In the genomic region with DNA sequence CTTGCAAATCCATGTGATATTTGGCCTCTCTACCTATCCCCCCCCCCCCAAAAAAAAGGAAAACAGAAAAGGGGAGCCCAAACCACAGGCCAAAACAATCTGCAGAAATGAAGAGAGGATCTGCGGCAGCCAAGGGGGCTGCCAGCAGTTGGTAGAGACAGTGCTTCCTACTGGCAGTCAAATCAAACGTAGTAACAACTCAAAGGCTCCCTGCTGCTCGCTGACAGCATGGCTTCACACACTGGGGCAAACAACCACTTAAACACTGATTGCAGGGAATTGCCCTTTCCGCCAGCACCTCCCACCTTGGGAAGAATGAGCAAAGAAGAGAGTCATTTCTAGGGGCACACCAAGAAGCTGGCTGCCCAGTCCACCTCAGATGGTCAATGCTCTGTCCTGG, we compare ENCODE assay signal across 23 mouse cellular contexts.
DNase-seq lines count a peak whose midpoint lies in the region; ATAC-seq and TF ChIP-seq lines count a peak whose summit lies in the region.
"Had no signal": no experiment of that assay in that cellular context is flagged by ENCODE, and none has a peak within 500 bp of the region (broad histone marks: within the 10 kb centered on the region; RNA-seq: fewer than 3 reads in every experiment).

No protein-coding gene starts in this region.

- H3K9me3 ChIP-seq in forebrain, embryonic 14.5 days (replicated peaks; ENCODE audit: control insufficient read depth, low read length): no peaks in the 10 kb centered on the region
- no peaks in the 10 kb centered on the region for H3K9me3 ChIP-seq in forebrain, embryonic 13.5 days (replicated peaks)
- no peaks in the 10 kb centered on the region for H3K9me3 ChIP-seq in heart, embryonic 12.5 days (replicated peaks)
- H3K9me3 ChIP-seq: hindbrain, embryonic 10.5 days; hindbrain, embryonic 13.5 days; intestine, embryonic 15.5 days; kidney, embryonic 15.5 days had no signal

- no peak for TF ChIP-seq CTCF in heart, adult 2 months (IDR thresholded peaks at IDR 0.05)

- no peaks in the 10 kb centered on the region for H3K27me3 ChIP-seq in forebrain, embryonic 14.5 days (replicated peaks; ENCODE audit: control insufficient read depth, insufficient read depth, low read length)
- H3K27me3 ChIP-seq in forebrain, embryonic 13.5 days: 0 out of 2 replicates have a peak, but pooled peaks cover 4% of the 10 kb centered on the region
- H3K27me3 ChIP-seq in heart, embryonic 12.5 days (replicated peaks): no peaks in the 10 kb centered on the region
- no peaks in the 10 kb centered on the region for H3K27me3 ChIP-seq in heart, adult 2 months (ENCODE audit: control insufficient read depth, insufficient read depth, low read length)
- H3K27me3 ChIP-seq: hindbrain, embryonic 13.5 days; intestine, embryonic 15.5 days had no signal

- no peak for TF ChIP-seq EP300 in heart, adult 2 months (IDR thresholded peaks at IDR 0.05; ENCODE audit: insufficient read depth, low read depth, low read length)

- WGBS in forebrain, embryonic 14.5 days: 19% methylated on average over 4 of the region's 4 CpGs
- 17% methylated on average over 4 of the region's 4 CpGs for WGBS in forebrain, embryonic 13.5 days
- 24% methylated on average over 4 of the region's 4 CpGs for WGBS in heart, embryonic 12.5 days
- 59% methylated on average over 4 of the region's 4 CpGs for WGBS in heart, adult 2 months

- H3K4me2 ChIP-seq in forebrain, embryonic 14.5 days (ENCODE audit: low read length): no peak overlapping the region
- H3K4me2 ChIP-seq in forebrain, embryonic 13.5 days: no peak overlapping the region
- peak overlapping the region; percentile 38; the same call in 1 of the 2 replicates for H3K4me2 ChIP-seq in heart, embryonic 12.5 days
- H3K4me2 ChIP-seq: heart, embryonic 11.5 days; hindbrain, embryonic 13.5 days; intestine, embryonic 15.5 days; kidney, embryonic 15.5 days had no signal

- DNase-seq in forebrain, embryonic 14.5 days (ENCODE audit: low spot score): peak; percentile 72
- DNase-seq in heart, adult 2 months: no peak
- DNase-seq in ES-CJ7 (ENCODE audit: low read depth, low spot score) (peak; percentile 30), R1 (ENCODE audit: low read depth, low spot score) (peak; percentile 5)
- DNase-seq in natural killer cell, adult 2 months (ENCODE audit: low spot score in 2 of 2): no peak
- DNase-seq: adrenal gland, postnatal 10 days; adrenal gland, postnatal 36 days; cerebellum, adult 11 months; cerebellum, adult 2 months; cerebellum, postnatal 14 days; gastrocnemius, postnatal 10 days; gastrocnemius, postnatal 36 days; kidney, adult 11 months; kidney, adult 8-10 months had no signal

- H3K4me3 ChIP-seq in forebrain, embryonic 14.5 days (ENCODE audit: low read depth, low read length): no peak overlapping the region
- no peak overlapping the region for H3K4me3 ChIP-seq in forebrain, embryonic 13.5 days
- H3K4me3 ChIP-seq in heart, embryonic 12.5 days: no peak overlapping the region
- H3K4me3 ChIP-seq in heart, adult 2 months: no peak overlapping the region
- H3K4me3 ChIP-seq: hindbrain, embryonic 10.5 days; hindbrain, embryonic 13.5 days; intestine, embryonic 15.5 days; kidney, embryonic 15.5 days had no signal

- no peak for TF ChIP-seq POLR2A in heart, adult 2 months (IDR thresholded peaks at IDR 0.05; ENCODE audit: insufficient read depth, low read depth, low read length)

- peak; percentile 46; the same call in 1 of the 2 replicates for ATAC-seq in forebrain, embryonic 14.5 days
- no peak for ATAC-seq in forebrain, embryonic 13.5 days
- no peak for ATAC-seq in heart, embryonic 12.5 days (ENCODE audit: insufficient number of reproducible peaks, low FRiP score)
- ATAC-seq: CD4-positive, CD25-positive, alpha-beta regulatory T cell, adult 4 months; hindbrain, embryonic 16.5 days; intestine, embryonic 15.5 days had no signal

- H3K27ac ChIP-seq in forebrain, embryonic 14.5 days (ENCODE audit: low read depth, low read length): no peak overlapping the region
- no peak overlapping the region for H3K27ac ChIP-seq in forebrain, embryonic 13.5 days
- H3K27ac ChIP-seq in heart, embryonic 12.5 days (ENCODE audit: poor library complexity, severe bottlenecking): no peak overlapping the region
- no peak overlapping the region for H3K27ac ChIP-seq in heart, adult 2 months
- H3K27ac ChIP-seq: hindbrain, embryonic 10.5 days; hindbrain, embryonic 13.5 days; intestine, embryonic 15.5 days; kidney, embryonic 15.5 days had no signal

- no peaks in the 10 kb centered on the region for H3K36me3 ChIP-seq in forebrain, embryonic 14.5 days (ENCODE audit: control insufficient read depth, insufficient read depth, low read length)
- no peaks in the 10 kb centered on the region for H3K36me3 ChIP-seq in forebrain, embryonic 13.5 days (ENCODE audit: poor library complexity, severe bottlenecking)
- H3K36me3 ChIP-seq in heart, embryonic 12.5 days: no peaks in the 10 kb centered on the region
- H3K36me3 ChIP-seq in heart, adult 2 months (ENCODE audit: control insufficient read depth, insufficient read depth, low read length): no peaks in the 10 kb centered on the region
- H3K36me3 ChIP-seq: hindbrain, embryonic 10.5 days; hindbrain, embryonic 13.5 days; intestine, embryonic 15.5 days; kidney, embryonic 15.5 days had no signal

- no peaks in the 10 kb centered on the region for H3K79me2 ChIP-seq in heart, adult 2 months (replicated peaks; ENCODE audit: control insufficient read depth, insufficient read depth, low read length)

- intact Hi-C loops in heart, adult 2 months (cut with DNase I): no loop called here

- peaks cover 17% of the 10 kb centered on the region; the same call in 1 of the 2 replicates for H3K4me1 ChIP-seq in forebrain, embryonic 14.5 days (ENCODE audit: control insufficient read depth, insufficient read depth, low read length)
- H3K4me1 ChIP-seq in forebrain, embryonic 13.5 days: peaks cover 25% of the 10 kb centered on the region
- H3K4me1 ChIP-seq in heart, embryonic 12.5 days (replicated peaks): peaks cover 18% of the 10 kb centered on the region
- no peaks in the 10 kb centered on the region for H3K4me1 ChIP-seq in heart, adult 2 months (ENCODE audit: control insufficient read depth, insufficient read depth, low read length)
- H3K4me1 ChIP-seq: intestine, embryonic 15.5 days; kidney, embryonic 15.5 days had no signal

- H3K9ac ChIP-seq in forebrain, embryonic 14.5 days (ENCODE audit: low read length): no peak overlapping the region
- H3K9ac ChIP-seq in forebrain, embryonic 13.5 days: no peak overlapping the region
- no peak overlapping the region for H3K9ac ChIP-seq in heart, embryonic 12.5 days
- H3K9ac ChIP-seq in heart, adult 2 months (ENCODE audit: low read depth, low read length): no peak overlapping the region
- H3K9ac ChIP-seq: hindbrain, embryonic 13.5 days; intestine, embryonic 15.5 days; kidney, embryonic 15.5 days had no signal

Comparison
In these comparisons a context has a peak if more than half of its experiments do, and no peak if none do; other contexts are left out.
1. DNase-seq: peak in forebrain, embryonic 14.5 days (single experiment), ES-CJ7 (single experiment) and R1 (single experiment); none in heart, adult 2 months (0 of 2) and natural killer cell, adult 2 months (0 of 2).